Mouse (Mus musculus) G1E (cell line): Measurements from ENCODE around the gene Tank.

ENCODE experiments used
- CTCF ChIP-seq: IDR thresholded peaks from 2 replicates; pipeline ENCODE4 v1.5.1; 2012; ENCODE audit warnings: low read depth, low read length, inconsistent platforms, mixed read lengths
- GATA1 ChIP-seq: IDR thresholded peaks from 2 replicates; pipeline ENCODE4 v1.6.1; 2012; ENCODE audit warnings: borderline replicate concordance, low read length, inconsistent platforms, mixed read lengths
- GATA2 ChIP-seq: IDR thresholded peaks from 2 replicates; pipeline ENCODE4 v1.6.1; 2012; ENCODE audit warnings: low read depth, low read length, inconsistent platforms, borderline replicate concordance
- TAL1 ChIP-seq: conservative IDR thresholded peaks from 2 replicates; pipeline ENCODE4 v1.6.1; 2012; ENCODE audit warnings: low read depth, low read length, inconsistent platforms, mixed read lengths

GRCm38 (mm10) chr2:61542426-61542825 is 36.0 kb upstream of the Tank start:
- TF ChIP-seq CTCF (no peak), TAL1 (no peak), GATA1 (no peak), GATA2 (no peak)
